Mouse (Mus musculus): ENCODE results near the gene Mag. TPM values are rescaled to one million over a fixed set of nuclear protein-coding genes. Genes with fewer than 3 reads are reported as not detected.

Gene Mag
- total and polyA plus RNA-seq, 3 experiments = not detected

GRCm38 (mm10) chr7:30859290-30859634 lies 55.4 kb downstream of the Mag start:
- DNase-seq (ENCODE audit: low spot score) (peak; percentile 28), ATAC-seq (ENCODE audit: extremely low read depth, insufficient number of reproducible peaks, low FRiP score, poor library complexity, severe bottlenecking) (no peak)
- no peaks in the 10 kb centered on the region for H3K9me3 ChIP-seq (replicated peaks)
- no peaks in the 10 kb centered on the region for H3K36me3 ChIP-seq (replicated peaks)
- TF ChIP-seq GATA2 (IDR thresholded peaks at IDR 0.05; ENCODE audit: borderline replicate concordance, low read depth, low read length) (no peak), CTCF (IDR thresholded peaks at IDR 0.05; ENCODE audit: low read depth, low read length) (peak; percentile 26; the same call in 1 of the 2 replicates)
- H3K27me3 ChIP-seq (ENCODE audit: insufficient read depth, low read length) = peaks cover 15% of the 10 kb centered on the region
- H3K4me1 ChIP-seq (ENCODE audit: insufficient read depth, low read depth, low read length) = peaks cover 7% of the 10 kb centered on the region
- H3K4me3 ChIP-seq (ENCODE audit: low read depth, low read length) = no peak overlapping the region

GRCm38 (mm10) chr7:30857746-30858145 lies 56.9 kb downstream of the Mag start:
- Histone ChIP-seq H3K4me3 (ENCODE audit: low read depth, low read length) (no peak overlapping the region), H3K9me3 (replicated peaks) (no peaks in the 10 kb centered on the region), H3K4me1 (ENCODE audit: insufficient read depth, low read depth, low read length) (peaks cover 7% of the 10 kb centered on the region), H3K36me3 (replicated peaks) (no peaks in the 10 kb centered on the region), H3K27me3 (ENCODE audit: insufficient read depth, low read length) (peaks cover 18% of the 10 kb centered on the region)
- no peak for TF ChIP-seq CTCF (IDR thresholded peaks at IDR 0.05; ENCODE audit: low read depth, low read length)
- TF ChIP-seq TAL1 (conservative IDR thresholded peaks at IDR 0.05; ENCODE audit: low read depth, low read length) = no peak
- DNase-seq (ENCODE audit: low spot score) = no peak
- ATAC-seq (ENCODE audit: extremely low read depth, insufficient number of reproducible peaks, low FRiP score, poor library complexity, severe bottlenecking) = no peak

- peaks cover 7% of the 10 kb centered on the region for H3K4me1 ChIP-seq (ENCODE audit: insufficient read depth, low read depth, low read length)
These were observed 58.6 kb downstream of the Mag start, which contains the start of gene Ffar3 for GRCm38 (mm10) chr7:30856078-30856477. Gene Ffar3, minus strand, starts transcription at chr7:30856178.

GRCm38 (mm10) chr7:30851421-30851820 lies 63.3 kb downstream of the Mag start:
- Histone ChIP-seq H3K4me1 (ENCODE audit: insufficient read depth, low read depth, low read length) (peaks cover 5% of the 10 kb centered on the region), H3K9me3 (replicated peaks) (no peaks in the 10 kb centered on the region), H3K36me3 (replicated peaks) (no peaks in the 10 kb centered on the region), H3K27me3 (ENCODE audit: insufficient read depth, low read length) (peaks cover 13% of the 10 kb centered on the region), H3K4me3 (ENCODE audit: low read depth, low read length) (no peak overlapping the region)
- DNase-seq (ENCODE audit: low spot score) = no peak
- ATAC-seq (ENCODE audit: extremely low read depth, insufficient number of reproducible peaks, low FRiP score, poor library complexity, severe bottlenecking) = no peak
- no peak for TF ChIP-seq GATA2 (IDR thresholded peaks at IDR 0.05; ENCODE audit: borderline replicate concordance, low read depth, low read length)

More at GRCm38 (mm10) chr7:30856078-30856477, 58.6 kb downstream of the Mag start, which contains the start of gene Ffar3:
- Histone ChIP-seq H3K27me3 (ENCODE audit: insufficient read depth, low read length) (peaks cover 16% of the 10 kb centered on the region), H3K4me3 (ENCODE audit: low read depth, low read length) (no peak within 1 kb of the TSS), H3K36me3 (replicated peaks) (no peaks in the 10 kb centered on the region), H3K9me3 (replicated peaks) (no peaks in the 10 kb centered on the region)
- no peak for DNase-seq (ENCODE audit: low spot score)
- no peak for TF ChIP-seq CTCF (IDR thresholded peaks at IDR 0.05; ENCODE audit: low read depth, low read length)
- TF ChIP-seq POLR2AphosphoS5 (IDR thresholded peaks at IDR 0.05; ENCODE audit: insufficient replicate concordance, low read depth, low read length) = no peak
- no peak for TF ChIP-seq GATA1 (IDR thresholded peaks at IDR 0.05; ENCODE audit: borderline replicate concordance, low read length)
- TF ChIP-seq GATA2 (IDR thresholded peaks at IDR 0.05; ENCODE audit: borderline replicate concordance, low read depth, low read length) = no peak
- no peak for TF ChIP-seq TAL1 (conservative IDR thresholded peaks at IDR 0.05; ENCODE audit: low read depth, low read length)
- no peak for ATAC-seq (ENCODE audit: extremely low read depth, insufficient number of reproducible peaks, low FRiP score, poor library complexity, severe bottlenecking)

Other genes with a start within 250 kb of the Mag start
Only the 20 nearest of the 26 such genes appear.
- 57.5 and 67.7 TPM in 2 replicates for gene Tmem147, start 185.3 kb downstream of the Mag start, total RNA-seq (2014; fragmentation: Nextera tagmentation)
- 47.5 and 54.9 TPM in 2 replicates for gene Tmem147, start 185.3 kb downstream of the Mag start, total RNA-seq (2017)
- gene Tmem147, start 185.3 kb downstream of the Mag start, polyA plus RNA-seq (2012) = 40.1 and 44.9 TPM in 2 replicates
- not detected in 2 replicates for gene Gapdhs, start 171.2 kb downstream of the Mag start, total RNA-seq (2014; fragmentation: Nextera tagmentation)
- gene Gapdhs, start 171.2 kb downstream of the Mag start, total RNA-seq (2017) = not detected in 2 replicates
- gene Gapdhs, start 171.2 kb downstream of the Mag start, polyA plus RNA-seq (2012) = not detected in 2 replicates
- gene Sbsn, start 163.4 kb downstream of the Mag start, total RNA-seq (2014; fragmentation: Nextera tagmentation) = 5.4 and 5.7 TPM in 2 replicates
- 0.52 and 5.1 TPM in 2 replicates for gene Sbsn, start 163.4 kb downstream of the Mag start, total RNA-seq (2017)
- gene Sbsn, start 163.4 kb downstream of the Mag start, polyA plus RNA-seq (2012) = 0.96 and 1.5 TPM in 2 replicates
- gene Dmkn, start 151.1 kb downstream of the Mag start, total RNA-seq (2014; fragmentation: Nextera tagmentation) = not detected in 2 replicates
- 0.44 TPM in 1 of 2 replicates, not detected in the other for gene Dmkn, start 151.1 kb downstream of the Mag start, total RNA-seq (2017)
- not detected in 2 replicates for gene Dmkn, start 151.1 kb downstream of the Mag start, polyA plus RNA-seq (2012)
- not detected in 2 replicates for gene Krtdap, start 127.0 kb downstream of the Mag start, total RNA-seq (2014; fragmentation: Nextera tagmentation)
- not detected in 2 replicates for gene Krtdap, start 127.0 kb downstream of the Mag start, total RNA-seq (2017)
- gene Krtdap, start 127.0 kb downstream of the Mag start, polyA plus RNA-seq (2012) = not detected in 2 replicates
- gene Ffar2, start 91.1 kb downstream of the Mag start, total RNA-seq (2014; fragmentation: Nextera tagmentation) = not detected in 2 replicates
- 0.23 and 0.33 TPM in 2 replicates for gene Ffar2, start 91.1 kb downstream of the Mag start, total RNA-seq (2017)
- gene Ffar2, start 91.1 kb downstream of the Mag start, polyA plus RNA-seq (2012) = 0.31 and 0.34 TPM in 2 replicates
- not detected in 2 replicates for gene Ffar3, start 58.7 kb downstream of the Mag start, total RNA-seq (2014; fragmentation: Nextera tagmentation)
- gene Ffar3, start 58.7 kb downstream of the Mag start, total RNA-seq (2017) = 0.12 TPM in 1 of 2 replicates, not detected in the other
- not detected in 2 replicates for gene Ffar3, start 58.7 kb downstream of the Mag start, polyA plus RNA-seq (2012)
- not detected in 2 replicates for gene Ffar1, start 53.3 kb downstream of the Mag start, total RNA-seq (2014; fragmentation: Nextera tagmentation)
- 0.06 and 0.11 TPM in 2 replicates for gene Ffar1, start 53.3 kb downstream of the Mag start, total RNA-seq (2017)
- not detected in 2 replicates for gene Ffar1, start 53.3 kb downstream of the Mag start, polyA plus RNA-seq (2012)
- gene Cd22, start 34.5 kb downstream of the Mag start, total RNA-seq (2014; fragmentation: Nextera tagmentation) = not detected in 2 replicates
- 0.22 TPM in 1 of 2 replicates, not detected in the other for gene Cd22, start 34.5 kb downstream of the Mag start, total RNA-seq (2017)
- gene Cd22, start 34.5 kb downstream of the Mag start, polyA plus RNA-seq (2012) = not detected in 2 replicates
- gene Hamp2, start 9.8 kb upstream of the Mag start, total RNA-seq (2014; fragmentation: Nextera tagmentation) = not detected in 2 replicates
- gene Hamp2, start 9.8 kb upstream of the Mag start, total RNA-seq (2017) = not detected in 2 replicates
- not detected in 2 replicates for gene Hamp2, start 9.8 kb upstream of the Mag start, polyA plus RNA-seq (2012)
- not detected in 2 replicates for gene Hamp, start 29.2 kb upstream of the Mag start, total RNA-seq (2014; fragmentation: Nextera tagmentation)
- not detected in 2 replicates for gene Hamp, start 29.2 kb upstream of the Mag start, total RNA-seq (2017)
- not detected in 2 replicates for gene Hamp, start 29.2 kb upstream of the Mag start, polyA plus RNA-seq (2012)
- gene Usf2, start 41.9 kb upstream of the Mag start, total RNA-seq (2014; fragmentation: Nextera tagmentation) = 132 and 135 TPM in 2 replicates
- gene Usf2, start 41.9 kb upstream of the Mag start, total RNA-seq (2017) = 63.8 and 69.9 TPM in 2 replicates
- 101 and 113 TPM in 2 replicates for gene Usf2, start 41.9 kb upstream of the Mag start, polyA plus RNA-seq (2012)
- not detected in 2 replicates for gene Lsr, start 58.6 kb upstream of the Mag start, total RNA-seq (2014; fragmentation: Nextera tagmentation)
- gene Lsr, start 58.6 kb upstream of the Mag start, total RNA-seq (2017) = 0.11 TPM in 1 of 2 replicates, not detected in the other
- gene Lsr, start 58.6 kb upstream of the Mag start, polyA plus RNA-seq (2012) = not detected in 2 replicates
- gene Fam187b, start 58.9 kb upstream of the Mag start, total RNA-seq (2014; fragmentation: Nextera tagmentation) = not detected in 2 replicates
- 0.12 and 0.27 TPM in 2 replicates for gene Fam187b, start 58.9 kb upstream of the Mag start, total RNA-seq (2017)
- 0.03 TPM in 1 of 2 replicates, not detected in the other for gene Fam187b, start 58.9 kb upstream of the Mag start, polyA plus RNA-seq (2012)
- gene Fxyd5, start 127.6 kb upstream of the Mag start, total RNA-seq (2014; fragmentation: Nextera tagmentation) = 0.75 and 1.7 TPM in 2 replicates
- 3.3 and 3.4 TPM in 2 replicates for gene Fxyd5, start 127.6 kb upstream of the Mag start, total RNA-seq (2017)
- 1.2 and 1.8 TPM in 2 replicates for gene Fxyd5, start 127.6 kb upstream of the Mag start, polyA plus RNA-seq (2012)
- gene Fxyd7, start 136.6 kb upstream of the Mag start, total RNA-seq (2014; fragmentation: Nextera tagmentation) = not detected in 2 replicates
- not detected in 2 replicates for gene Fxyd7, start 136.6 kb upstream of the Mag start, total RNA-seq (2017)
- gene Fxyd7, start 136.6 kb upstream of the Mag start, polyA plus RNA-seq (2012) = not detected in 2 replicates
- not detected in 2 replicates for gene Fxyd1, start 142.3 kb upstream of the Mag start, total RNA-seq (2014; fragmentation: Nextera tagmentation)
- 0.35 TPM in 1 of 2 replicates, not detected in the other for gene Fxyd1, start 142.3 kb upstream of the Mag start, total RNA-seq (2017)
- not detected in 2 replicates for gene Fxyd1, start 142.3 kb upstream of the Mag start, polyA plus RNA-seq (2012)
- gene Lgi4, start 144.5 kb upstream of the Mag start, total RNA-seq (2014; fragmentation: Nextera tagmentation) = not detected in 2 replicates
- 0.05 TPM in 1 of 2 replicates, not detected in the other for gene Lgi4, start 144.5 kb upstream of the Mag start, total RNA-seq (2017)
- not detected in 2 replicates for gene Lgi4, start 144.5 kb upstream of the Mag start, polyA plus RNA-seq (2012)
- gene Fxyd3, start 161.8 kb upstream of the Mag start, total RNA-seq (2014; fragmentation: Nextera tagmentation) = not detected in 2 replicates
- 0.06 and 0.16 TPM in 2 replicates for gene Fxyd3, start 161.8 kb upstream of the Mag start, total RNA-seq (2017)
- gene Fxyd3, start 161.8 kb upstream of the Mag start, polyA plus RNA-seq (2012) = not detected in 2 replicates
- gene Hpn, start 200.4 kb upstream of the Mag start, total RNA-seq (2014; fragmentation: Nextera tagmentation) = not detected in 2 replicates
- gene Hpn, start 200.4 kb upstream of the Mag start, total RNA-seq (2017) = 0.87 TPM in 1 of 2 replicates, not detected in the other
- not detected in 2 replicates for gene Hpn, start 200.4 kb upstream of the Mag start, polyA plus RNA-seq (2012)

Measured in G1E (cell line).